Mouse (Mus musculus): ENCODE data around the gene Olig3.
A peak's percentile ranks its signal among the peaks of the same experiment; 100 is the strongest.

Olig3 gene

GRCm38 (mm10) chr10:19356071-19356583 is at the start of gene Olig3:
Olig3 (plus strand) TSS chr10:19356533.
- no peak for DNase-seq (ENCODE audit: low spot score in 2 of 2)

DNA sequence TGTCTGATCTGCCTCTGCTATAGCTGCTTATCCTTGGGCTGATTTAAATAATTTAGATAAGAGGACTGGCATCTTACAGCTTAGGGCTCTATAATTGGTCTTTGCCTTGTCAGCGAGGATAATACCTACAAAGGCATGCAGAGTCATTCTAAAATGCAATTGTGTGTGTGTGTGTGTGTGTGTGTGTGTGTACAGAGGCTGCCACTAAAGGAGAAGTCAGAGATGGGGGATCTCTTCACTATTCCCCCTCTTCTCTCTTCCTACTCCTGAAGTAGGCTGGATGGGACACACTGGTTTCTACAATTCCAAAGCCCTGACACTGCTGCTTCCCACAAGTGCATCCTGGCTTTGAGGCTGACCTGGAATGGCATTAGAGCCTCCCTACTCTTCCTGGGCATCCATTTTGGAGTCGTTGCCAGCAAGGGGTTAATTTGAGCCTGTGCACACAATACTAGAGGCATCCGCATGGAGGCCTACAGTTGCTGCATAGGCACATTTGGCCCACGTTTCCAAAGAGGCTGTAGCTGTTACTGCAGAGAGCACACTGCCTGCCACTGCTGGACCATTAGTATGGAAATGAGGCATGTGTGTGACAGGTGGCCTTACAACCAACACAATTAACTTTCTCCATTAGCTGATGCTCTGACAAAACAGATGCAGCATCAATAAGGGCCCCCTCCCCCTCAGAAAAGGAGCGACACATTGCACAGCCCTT is 46.5 kb upstream of the Olig3 start:
- no peak for DNase-seq (ENCODE audit: low spot score in 2 of 2)

- DNase-seq (ENCODE audit: low spot score in 2 of 2): no peak
These were observed 45.9 kb upstream of the Olig3 start for GRCm38 (mm10) chr10:19310471-19310870.

- DNase-seq (ENCODE audit: low spot score in 2 of 2): no peak
These were observed 38.1 kb upstream of the Olig3 start for GRCm38 (mm10) chr10:19317962-19318812.

- peak; percentile 5 to 40 for DNase-seq (ENCODE audit: low spot score in 2 of 2)
These were observed 34.6 kb upstream of the Olig3 start for GRCm38 (mm10) chr10:19321781-19322180.

DNA sequence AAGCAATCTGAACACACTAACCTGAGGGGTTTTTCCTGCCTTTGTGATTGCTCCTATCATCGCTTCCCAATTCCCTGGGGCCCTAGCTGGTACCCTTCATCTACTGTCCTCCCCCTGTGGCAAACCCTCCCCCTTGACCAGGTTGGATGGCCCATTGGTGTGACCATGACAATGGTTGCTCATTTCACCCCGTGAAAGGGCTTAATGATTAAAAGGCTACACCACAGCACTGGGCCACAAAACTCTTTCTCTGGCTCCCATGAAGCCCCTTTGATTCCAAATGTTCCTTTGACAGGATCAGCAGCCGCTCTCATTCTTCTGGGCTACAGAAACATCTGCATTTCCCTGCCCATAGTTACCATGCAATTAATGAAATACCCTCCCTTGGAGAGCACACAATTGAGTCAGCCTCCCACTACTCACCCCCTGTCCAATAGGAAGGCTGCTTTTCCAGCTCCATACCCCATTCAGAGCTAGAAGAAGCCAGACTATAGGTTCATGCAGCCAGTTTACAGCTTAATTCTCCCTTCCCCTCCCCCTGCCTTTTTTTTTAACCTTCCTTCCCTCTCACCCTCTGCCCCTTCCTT is 27.0 kb upstream of the Olig3 start:
- DNase-seq (ENCODE audit: low spot score in 2 of 2): no peak

GRCm38 (mm10) chr10:19333425-19333824 is 22.9 kb upstream of the Olig3 start:
- DNase-seq (ENCODE audit: low spot score in 2 of 2): peak; percentile 37 to 50

GRCm38 (mm10) chr10:19338695-19339630 is 17.4 kb upstream of the Olig3 start:
- DNase-seq (ENCODE audit: low spot score in 2 of 2): no peak

- no peak for DNase-seq (ENCODE audit: low spot score in 2 of 2)
These were observed 12.3 kb upstream of the Olig3 start for GRCm38 (mm10) chr10:19344039-19344438.

GRCm38 (mm10) chr10:19349326-19349725 is 7.0 kb upstream of the Olig3 start:
- DNase-seq (ENCODE audit: low spot score in 2 of 2): no peak

DNA sequence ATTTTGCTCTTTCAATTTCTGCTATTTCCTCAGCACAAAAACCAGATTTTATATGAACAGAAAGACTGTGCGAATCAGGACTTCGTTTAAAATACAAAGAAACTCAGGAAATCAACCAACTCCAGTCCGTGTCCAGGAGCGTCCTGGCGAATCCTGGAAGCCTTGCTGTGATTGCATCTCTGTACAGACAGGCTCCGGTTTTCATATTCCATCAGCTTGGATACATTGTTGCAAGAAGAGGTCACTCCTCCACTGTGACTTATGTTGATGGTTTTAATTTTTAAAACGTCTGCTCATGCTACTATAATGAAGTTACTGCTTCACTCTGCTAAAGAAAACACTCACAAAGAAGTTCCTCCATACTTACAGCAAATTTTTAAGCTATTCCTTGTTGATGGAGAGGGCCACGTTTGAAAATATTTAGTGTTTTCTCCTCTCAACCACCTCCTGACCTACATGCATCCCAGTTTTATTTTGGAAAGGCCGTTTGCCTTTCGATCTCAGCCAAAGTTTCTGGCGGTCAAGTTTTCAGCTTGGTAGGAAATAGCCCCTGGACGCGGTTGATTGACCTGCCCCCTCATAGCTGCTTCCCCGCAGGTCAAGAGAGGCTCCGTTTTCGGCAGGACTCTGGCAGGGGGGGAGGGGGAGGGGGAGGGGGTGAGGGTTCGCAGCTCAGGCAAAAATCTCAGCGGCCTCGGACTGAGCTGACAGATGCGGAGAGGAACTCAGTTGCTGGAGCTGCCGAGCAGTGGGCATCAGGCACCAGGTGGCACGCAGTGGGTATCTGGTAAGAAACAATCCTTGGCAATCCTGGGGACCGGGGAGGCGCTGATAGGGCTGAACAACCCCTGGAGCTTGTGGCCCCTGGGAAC is 4.1 kb upstream of the Olig3 start:
- DNase-seq (ENCODE audit: low spot score in 2 of 2): no peak

DNA sequence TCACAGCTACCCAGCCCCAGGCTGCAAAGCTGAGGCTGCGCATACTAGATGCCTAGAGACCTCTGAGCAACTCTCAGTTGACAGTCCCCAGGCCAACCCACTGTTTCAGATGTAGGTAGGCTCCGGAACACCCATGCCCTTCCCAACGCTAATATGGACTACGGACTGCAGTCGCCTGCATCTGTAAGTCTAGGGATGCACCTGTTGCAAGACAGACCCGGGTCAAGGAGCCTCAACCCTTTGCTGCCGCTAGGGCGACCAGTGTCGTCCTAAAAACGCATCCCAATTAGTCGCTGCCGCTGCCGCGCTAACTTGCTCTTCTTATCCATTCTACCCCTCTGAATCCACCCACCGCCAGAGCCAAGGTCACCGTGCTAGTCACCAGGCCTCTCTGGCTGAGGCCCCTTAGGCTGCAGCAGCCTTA is 3.4 kb upstream of the Olig3 start:
- no peak for DNase-seq (ENCODE audit: low spot score in 2 of 2)

- no peak for DNase-seq (ENCODE audit: low spot score in 2 of 2)
These were observed 2.7 kb upstream of the Olig3 start for GRCm38 (mm10) chr10:19353631-19354030.

DNA sequence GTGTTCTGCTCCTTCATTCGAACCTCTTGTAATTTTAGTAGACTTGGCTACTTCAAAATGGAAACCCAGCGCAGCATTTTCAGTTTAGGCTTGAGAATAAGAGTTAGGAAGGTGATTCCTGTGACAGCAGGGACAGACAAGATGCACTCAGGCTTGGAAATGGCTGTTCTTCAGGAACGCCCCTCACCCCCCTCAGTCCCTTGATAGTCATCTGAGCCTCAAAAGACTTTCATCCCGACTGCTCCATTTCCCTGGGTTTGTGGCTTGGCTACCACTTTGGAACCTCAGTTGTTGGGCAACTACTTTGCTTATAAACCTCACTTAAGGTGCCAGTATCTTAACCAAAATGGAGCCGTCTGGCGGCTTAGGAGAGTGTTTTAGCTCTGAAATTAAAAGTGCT is 2.2 kb upstream of the Olig3 start:
- no peak for DNase-seq (ENCODE audit: low spot score in 2 of 2)

GRCm38 (mm10) chr10:19355076-19355475 is 1.3 kb upstream of the Olig3 start:
- DNase-seq (ENCODE audit: low spot score in 2 of 2): no peak

GRCm38 (mm10) chr10:19356720-19357641 is 648 bp downstream of the Olig3 start:
- DNase-seq (ENCODE audit: low spot score in 2 of 2): no peak

GRCm38 (mm10) chr10:19357848-19358247 is 1.5 kb downstream of the Olig3 start:
- DNase-seq (ENCODE audit: low spot score in 2 of 2): no peak

DNA sequence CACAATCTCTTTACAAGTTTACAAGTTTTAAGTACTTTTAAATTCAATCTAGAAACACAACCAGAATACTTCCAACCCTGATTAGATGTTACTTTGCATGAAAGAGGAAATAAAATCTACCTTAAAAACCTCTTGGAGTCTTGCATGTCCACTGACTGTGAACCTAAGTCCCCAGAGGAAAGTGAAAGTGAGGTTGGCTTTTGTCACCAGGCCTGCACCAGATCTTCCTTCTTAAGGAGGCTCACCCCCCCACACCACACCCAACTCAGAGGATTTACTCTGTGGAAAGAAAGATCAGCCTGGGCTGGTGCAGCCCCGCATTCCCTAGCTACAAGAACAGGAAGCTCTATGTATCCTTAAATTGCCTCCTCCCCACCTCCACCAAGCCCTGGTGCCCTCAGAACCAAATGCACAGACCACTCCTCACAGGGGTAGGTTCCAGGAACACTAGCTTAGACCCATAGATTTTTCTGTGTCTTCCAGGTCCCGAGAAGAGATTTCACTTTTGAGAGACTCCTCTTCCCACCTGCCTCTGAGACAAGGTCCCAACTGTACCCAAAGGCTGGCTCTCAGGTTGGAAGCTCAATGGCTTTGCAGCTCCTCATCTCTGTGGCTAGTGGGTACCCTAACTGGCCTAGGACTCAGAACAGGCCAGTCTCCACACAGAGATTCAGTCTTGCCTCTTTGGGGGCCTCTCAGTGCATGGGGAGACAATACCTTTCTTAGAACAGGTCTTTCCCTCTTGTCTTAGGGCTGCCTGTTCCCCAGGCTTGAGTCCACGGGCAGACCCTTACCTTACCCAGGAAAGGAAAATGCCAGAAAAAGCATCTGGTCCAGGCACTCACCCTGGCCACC is 4.3 kb downstream of the Olig3 start:
- DNase-seq (ENCODE audit: low spot score in 2 of 2): no peak

Measured in natural killer cell, adult 2 months (primary cell).